Mouse (Mus musculus): ENCODE results near the gene 2210408I21Rik. TPM values are rescaled to one million over a fixed set of nuclear protein-coding genes. Genes with fewer than 3 reads are reported as not detected.

Gene 2210408I21Rik
- polyA plus RNA-seq, 2 experiments: 0.78 to 2.9 TPM

DNA sequence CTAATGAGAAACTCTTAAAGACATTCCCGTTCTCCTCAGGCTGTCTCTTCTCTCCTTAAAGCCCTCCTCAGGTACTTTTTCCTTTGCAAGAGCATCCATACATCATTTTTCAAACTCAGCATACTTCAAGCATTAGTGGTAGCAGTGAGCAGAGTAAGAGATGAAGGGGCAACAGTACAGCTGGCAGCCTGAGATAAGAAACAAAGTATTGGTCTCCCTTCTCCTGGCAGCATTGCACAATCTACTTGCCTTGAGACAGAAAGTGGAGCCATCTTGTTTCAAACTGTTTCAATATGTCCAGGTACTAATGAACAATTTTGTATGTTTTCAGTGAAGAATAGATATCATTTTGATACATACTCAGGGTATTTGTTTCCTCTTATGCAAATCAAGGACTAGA is 129.1 kb downstream of the 2210408I21Rik start:
- H3K9me3 ChIP-seq (ENCODE audit: control insufficient read depth, low read length): no peaks in the 10 kb centered on the region
- ATAC-seq (ENCODE audit: insufficient read depth) (no peak), DNase-seq (ENCODE audit: low read depth in 3 of 3, low spot score in 3 of 3) (peak in 1 of 3 experiments; percentile 1)
- H3K4me2 ChIP-seq (ENCODE audit: low read depth): no peak overlapping the region
- no peak overlapping the region for H3K9ac ChIP-seq (replicated peaks)
- no peak for TF ChIP-seq CTCF (IDR thresholded peaks at IDR 0.05; ENCODE audit: low read depth)
- TF ChIP-seq EP300 (IDR thresholded peaks at IDR 0.05; ENCODE audit: low read depth): no peak
- no peak overlapping the region for H3K27ac ChIP-seq
- H3K4me3 ChIP-seq (ENCODE audit: insufficient read depth in 1 of 2, low read depth in 2 of 2, low read length in 2 of 2): no peak overlapping the region
- WGBS (ENCODE audit: insufficient replicate concordance): 68% methylated on average over 1 of the region's 1 CpGs
- no peaks in the 10 kb centered on the region for H3K27me3 ChIP-seq (ENCODE audit: control insufficient read depth, insufficient read depth, low read length)
- no peaks in the 10 kb centered on the region for H3K4me1 ChIP-seq (replicated peaks; ENCODE audit: control insufficient read depth in 2 of 2, insufficient read depth in 2 of 2, low read length in 1 of 2)
- no peaks in the 10 kb centered on the region for H3K36me3 ChIP-seq (replicated peaks; ENCODE audit: control insufficient read depth, insufficient read depth, low read depth)

DNA sequence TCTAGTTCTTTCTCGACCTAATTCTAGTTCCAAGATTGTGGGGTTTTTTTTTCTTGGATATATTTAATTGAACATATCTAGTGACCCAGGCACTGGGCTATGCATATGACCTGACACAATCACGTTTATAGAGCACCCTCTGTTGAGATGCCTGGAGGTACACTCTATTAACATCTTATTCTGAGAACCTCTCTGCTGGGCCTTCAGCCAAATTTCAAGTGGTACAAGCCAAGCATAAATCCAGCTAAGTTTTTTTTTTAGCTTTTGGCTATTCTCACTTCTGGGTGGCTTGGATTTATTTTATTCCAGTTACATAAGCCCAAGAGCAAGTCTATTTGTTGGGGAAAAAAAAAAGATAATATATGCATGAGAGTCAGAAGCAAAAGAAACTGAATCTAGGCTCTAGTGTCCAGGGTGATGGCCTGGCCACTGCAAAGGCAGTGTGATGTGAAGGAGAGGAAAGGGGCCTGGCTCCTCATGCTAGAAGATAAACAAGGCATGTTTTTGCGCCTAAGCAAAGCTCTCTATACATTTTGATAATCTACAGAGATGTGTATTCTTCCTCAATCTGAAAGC is 139.9 kb downstream of the 2210408I21Rik start:
- Histone ChIP-seq H3K9me3 (ENCODE audit: control insufficient read depth, low read length) (no peaks in the 10 kb centered on the region), H3K27ac (no peak overlapping the region), H3K9ac (replicated peaks) (no peak overlapping the region), H3K36me3 (replicated peaks; ENCODE audit: control insufficient read depth, insufficient read depth, low read depth) (no peaks in the 10 kb centered on the region), H3K27me3 (ENCODE audit: control insufficient read depth, insufficient read depth, low read length) (no peaks in the 10 kb centered on the region), H3K4me3 (ENCODE audit: insufficient read depth in 1 of 2, low read depth in 2 of 2, low read length in 2 of 2) (no peak overlapping the region), H3K4me2 (ENCODE audit: low read depth) (no peak overlapping the region), H3K4me1 (replicated peaks; ENCODE audit: control insufficient read depth in 2 of 2, insufficient read depth in 2 of 2, low read length in 1 of 2) (no peaks in the 10 kb centered on the region)
- ATAC-seq (ENCODE audit: insufficient read depth): no peak
- no peak for DNase-seq (ENCODE audit: low read depth in 3 of 3, low spot score in 3 of 3)
- WGBS (ENCODE audit: insufficient replicate concordance): 47% methylated on average over 3 of the region's 3 CpGs
- TF ChIP-seq EP300 (IDR thresholded peaks at IDR 0.05; ENCODE audit: low read depth): no peak
- no peak for TF ChIP-seq CTCF (IDR thresholded peaks at IDR 0.05; ENCODE audit: low read depth)

DNA sequence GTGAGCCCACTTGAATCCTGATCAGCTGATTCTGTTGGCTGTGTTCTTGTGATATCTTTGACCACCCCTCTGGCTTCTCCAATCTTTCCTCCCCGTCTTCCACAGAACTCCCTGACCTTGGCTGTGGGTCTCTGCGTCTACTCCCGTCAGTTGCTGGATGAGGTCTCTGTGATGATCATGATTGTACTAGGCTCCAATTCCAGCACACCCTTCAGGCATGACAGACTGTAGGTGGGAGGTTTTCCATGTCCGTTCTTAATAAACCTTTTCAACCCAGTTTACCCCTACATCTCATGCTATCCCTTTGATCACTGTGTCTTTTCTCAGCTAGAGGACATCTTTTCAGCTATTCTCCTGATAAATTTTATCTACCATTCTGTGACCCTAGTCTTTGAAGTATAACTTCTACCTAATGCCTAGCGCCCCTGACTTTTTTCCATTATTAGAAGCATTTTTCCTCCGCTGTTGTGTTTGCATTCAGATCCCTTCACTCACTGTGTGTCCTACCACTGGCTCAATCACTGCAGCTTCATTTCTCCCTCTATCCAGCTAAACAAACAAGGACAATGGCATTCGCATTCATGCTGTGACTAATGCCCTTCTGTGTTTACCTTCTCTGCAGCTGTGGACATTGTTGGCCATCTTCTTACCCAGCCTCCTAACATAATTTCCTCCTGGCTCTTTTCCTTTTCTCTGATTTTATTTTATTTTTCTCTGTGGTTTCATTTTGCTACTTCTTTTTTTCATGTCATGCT is 143.5 kb downstream of the 2210408I21Rik start:
- no peak overlapping the region for H3K4me2 ChIP-seq (ENCODE audit: low read depth)
- H3K9ac ChIP-seq (replicated peaks): no peak overlapping the region
- no peaks in the 10 kb centered on the region for H3K9me3 ChIP-seq (ENCODE audit: control insufficient read depth, low read length)
- no peak for DNase-seq (ENCODE audit: low read depth in 3 of 3, low spot score in 3 of 3)
- WGBS (ENCODE audit: insufficient replicate concordance): 59% methylated on average over 7 of the region's 7 CpGs
- H3K36me3 ChIP-seq (replicated peaks; ENCODE audit: control insufficient read depth, insufficient read depth, low read depth): no peaks in the 10 kb centered on the region
- H3K27me3 ChIP-seq (ENCODE audit: control insufficient read depth, insufficient read depth, low read length): no peaks in the 10 kb centered on the region
- TF ChIP-seq CTCF (IDR thresholded peaks at IDR 0.05; ENCODE audit: low read depth): no peak
- no peak for TF ChIP-seq EP300 (IDR thresholded peaks at IDR 0.05; ENCODE audit: low read depth)
- no peak for ATAC-seq (ENCODE audit: insufficient read depth)
- no peaks in the 10 kb centered on the region for H3K4me1 ChIP-seq (replicated peaks; ENCODE audit: control insufficient read depth in 2 of 2, insufficient read depth in 2 of 2, low read length in 1 of 2)
- no peak overlapping the region for H3K4me3 ChIP-seq (ENCODE audit: insufficient read depth in 1 of 2, low read depth in 2 of 2, low read length in 2 of 2)
- no peak overlapping the region for H3K27ac ChIP-seq

DNA sequence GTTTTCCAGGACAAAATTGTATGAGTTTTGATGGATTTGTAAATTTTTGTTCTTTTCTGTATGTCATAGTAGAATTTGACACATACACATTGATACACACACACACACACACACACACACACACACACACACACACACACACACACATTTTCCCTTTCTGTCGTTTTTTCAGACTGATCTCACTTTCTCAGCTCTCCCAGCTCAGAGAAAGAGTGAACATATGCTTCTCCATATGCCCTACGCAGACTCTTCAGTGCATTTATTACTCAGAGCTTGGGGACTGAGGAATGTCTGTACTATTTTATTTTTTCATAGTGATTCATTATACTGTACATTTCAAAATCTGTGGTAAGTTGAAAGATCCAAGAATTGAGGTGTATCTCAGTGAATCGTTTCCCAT is 160.2 kb downstream of the 2210408I21Rik start:
- H3K27me3 ChIP-seq (ENCODE audit: control insufficient read depth, insufficient read depth, low read length): no peaks in the 10 kb centered on the region
- H3K4me3 ChIP-seq (ENCODE audit: insufficient read depth in 1 of 2, low read depth in 2 of 2, low read length in 2 of 2): no peak overlapping the region
- H3K9me3 ChIP-seq (ENCODE audit: control insufficient read depth, low read length): no peaks in the 10 kb centered on the region
- no peak for DNase-seq (ENCODE audit: low read depth in 3 of 3, low spot score in 3 of 3)
- no peaks in the 10 kb centered on the region for H3K4me1 ChIP-seq (replicated peaks; ENCODE audit: control insufficient read depth in 2 of 2, insufficient read depth in 2 of 2, low read length in 1 of 2)
- H3K4me2 ChIP-seq (ENCODE audit: low read depth): no peak overlapping the region
- 45% methylated on average over 3 of the region's 3 CpGs for WGBS (ENCODE audit: insufficient replicate concordance)
- ATAC-seq (ENCODE audit: insufficient read depth): no peak
- TF ChIP-seq CTCF (IDR thresholded peaks at IDR 0.05; ENCODE audit: low read depth) (no peak), EP300 (IDR thresholded peaks at IDR 0.05; ENCODE audit: low read depth) (no peak)
- no peaks in the 10 kb centered on the region for H3K36me3 ChIP-seq (replicated peaks; ENCODE audit: control insufficient read depth, insufficient read depth, low read depth)
- H3K9ac ChIP-seq (replicated peaks): no peak overlapping the region
- H3K27ac ChIP-seq: no peak overlapping the region

DNA sequence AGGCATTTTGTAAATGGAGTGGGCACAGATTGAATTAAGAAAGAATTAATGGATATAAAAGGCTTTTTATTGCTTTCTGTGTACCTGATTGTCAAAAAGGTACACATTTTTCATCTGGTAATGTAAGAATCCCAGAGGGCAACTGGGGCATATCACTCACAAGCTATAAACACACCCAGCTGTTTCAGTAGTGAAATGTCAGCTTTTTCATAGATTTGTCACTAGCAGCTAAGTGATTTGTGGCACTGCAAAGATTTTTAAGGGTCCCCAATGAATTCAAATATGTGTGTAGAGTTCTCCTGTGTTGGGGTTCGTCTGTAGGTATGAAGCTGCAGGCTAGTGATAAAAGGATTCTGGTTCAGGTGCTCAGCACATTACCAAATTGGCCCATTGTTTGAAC is 188.8 kb downstream of the 2210408I21Rik start:
- Histone ChIP-seq H3K4me2 (ENCODE audit: low read depth) (no peak overlapping the region), H3K9me3 (ENCODE audit: control insufficient read depth, low read length) (no peaks in the 10 kb centered on the region), H3K27me3 (ENCODE audit: control insufficient read depth, insufficient read depth, low read length) (no peaks in the 10 kb centered on the region), H3K36me3 (replicated peaks; ENCODE audit: control insufficient read depth, insufficient read depth, low read depth) (no peaks in the 10 kb centered on the region), H3K9ac (replicated peaks) (no peak overlapping the region), H3K4me1 (replicated peaks; ENCODE audit: control insufficient read depth in 2 of 2, insufficient read depth in 2 of 2, low read length in 1 of 2) (no peaks in the 10 kb centered on the region), H3K27ac (no peak overlapping the region), H3K4me3 (ENCODE audit: insufficient read depth in 1 of 2, low read depth in 2 of 2, low read length in 2 of 2) (no peak overlapping the region)
- no peak for DNase-seq (ENCODE audit: low read depth in 3 of 3, low spot score in 3 of 3)
- TF ChIP-seq EP300 (IDR thresholded peaks at IDR 0.05; ENCODE audit: low read depth) (no peak), CTCF (IDR thresholded peaks at IDR 0.05; ENCODE audit: low read depth) (no peak)
- ATAC-seq (ENCODE audit: insufficient read depth): no peak
- WGBS (ENCODE audit: insufficient replicate concordance): 50% methylated on average over 1 of the region's 1 CpGs

Measured in liver, embryonic 14.5 days (tissue).